ENCODE assay signal across 8 mouse cellular contexts in genomic region chrX:106221058-106221457, GRCm38 (mm10). TPM values are rescaled to one million over a fixed set of nuclear protein-coding genes. Genes with fewer than 3 reads are reported as not detected.
A peak's percentile ranks its signal among the peaks of the same experiment; 100 is the strongest.
DNase-seq lines count a peak whose midpoint lies in the region; ATAC-seq and TF ChIP-seq lines count a peak whose summit lies in the region.

TSS of gene Taf9b (minus strand) at chrX:106221158.

- no peak for ATAC-seq in limb, embryonic 15.5 days (ENCODE audit: insufficient number of reproducible peaks, low FRiP score, low TSS enrichment, low read depth)
- no peak for ATAC-seq in granulocyte monocyte progenitor cell, adult 5-6 weeks (replicated peaks; ENCODE audit: poor library complexity, severe bottlenecking)

- WGBS in kidney, adult 2 months, result 95% methylated on average over 18 of the region's 25 CpGs
- WGBS in limb, embryonic 15.5 days, result 90% methylated on average over 20 of the region's 25 CpGs

- TF ChIP-seq CTCF in kidney, adult 2 months (conservative IDR thresholded peaks at IDR 0.05; ENCODE audit: insufficient read depth, insufficient read length, low read depth, low read length), result no peak

- H3K4me3 ChIP-seq in kidney, adult 2 months (ENCODE audit: insufficient read depth, low read depth, low read length), result no peak within 1 kb of the TSS; the same call in 1 of the 2 replicates
- peak within 1 kb of the TSS; percentile 57 for H3K4me3 ChIP-seq in limb, embryonic 15.5 days

- H3K9me3 ChIP-seq in limb, embryonic 15.5 days, result no peaks in the 10 kb centered on the region

- no peak within 1 kb of the TSS for H3K9ac ChIP-seq in limb, embryonic 15.5 days

- H3K36me3 ChIP-seq in kidney, adult 2 months (ENCODE audit: control insufficient read depth, insufficient read depth, low read length), result no peaks in the 10 kb centered on the region
- no peaks in the 10 kb centered on the region for H3K36me3 ChIP-seq in limb, embryonic 15.5 days

- no peak within 1 kb of the TSS for H3K27ac ChIP-seq in kidney, adult 2 months (ENCODE audit: insufficient read depth, low read depth, low read length)
- H3K27ac ChIP-seq in limb, embryonic 15.5 days, result no peak within 1 kb of the TSS

- H3K27me3 ChIP-seq in kidney, adult 2 months (replicated peaks; ENCODE audit: control insufficient read depth, insufficient read depth, low read length), result no peaks in the 10 kb centered on the region
- H3K27me3 ChIP-seq in limb, embryonic 15.5 days, result no peaks in the 10 kb centered on the region

- peak within 1 kb of the TSS; percentile 45; the same call in 1 of the 2 replicates for H3K4me2 ChIP-seq in limb, embryonic 15.5 days

- no peaks in the 10 kb centered on the region; the same call in 1 of the 2 replicates for H3K4me1 ChIP-seq in kidney, adult 2 months (ENCODE audit: control insufficient read depth, insufficient read depth, low read length)
- H3K4me1 ChIP-seq in limb, embryonic 15.5 days, result no peaks in the 10 kb centered on the region

- no peak for DNase-seq in kidney, adult 2 months
- no peak for DNase-seq in kidney, postnatal 4 days
- DNase-seq in adrenal gland, postnatal 25 days, result no peak
- no peak for DNase-seq in heart, postnatal 4 days
- DNase-seq in testis, postnatal 10 days (ENCODE audit: low spot score), result peak; percentile 38
- DNase-seq in cerebellum, adult 11 months, result no peak

- no peak for TF ChIP-seq POLR2A in kidney, adult 2 months (IDR thresholded peaks at IDR 0.05; ENCODE audit: low read depth, low read length)

RNA-seq across cellular contexts. Expression of gene Taf9b, which starts in this region (rescaled TPM):
- 9.3 and 12.5 TPM in 2 replicates for polyA plus RNA-seq in kidney, adult 2 months (2012; rRNA removed)
- 16.4 and 16.8 TPM in 2 replicates for total RNA-seq in adrenal gland, postnatal 25 days (2021)
- total RNA-seq in heart, postnatal 4 days (2021), result 10 to 100 TPM; 15.1 to 18.3 TPM
- polyA plus RNA-seq in limb, embryonic 15.5 days (2015; fragmentation: Nextera tagmentation; extraction: Ambion mirVana), result 7.8 and 9.8 TPM in 2 replicates
- 4.5 and 6.6 TPM in 2 replicates for total RNA-seq in granulocyte monocyte progenitor cell, adult 5-6 weeks (2014; fragmentation: Nextera tagmentation)
- 1.2 and 2.0 TPM in 2 replicates for total RNA-seq in granulocyte monocyte progenitor cell, adult 5-6 weeks (2017)
